Mouse (Mus musculus): ENCODE results near the gene Umps.

DNA sequence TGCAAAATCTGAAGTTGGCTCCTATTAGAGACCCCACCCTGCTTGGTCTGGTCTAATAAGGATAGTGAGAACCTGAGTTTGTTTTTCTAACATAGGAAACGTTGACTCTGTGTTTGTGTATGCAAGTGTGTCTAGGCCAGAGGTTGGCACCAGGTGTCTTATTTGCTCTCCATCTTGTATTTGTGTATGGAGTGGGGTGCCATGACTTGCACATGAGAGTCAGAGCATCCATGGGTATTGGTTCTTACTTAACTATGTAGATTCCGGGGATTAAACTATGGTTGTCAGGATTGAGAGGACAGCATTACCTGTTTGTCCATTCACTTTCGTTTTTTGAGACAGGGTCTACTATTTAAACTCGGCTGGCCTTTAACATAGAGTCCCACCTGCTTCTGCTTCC lies 13.8 kb downstream of the Umps start:
- TF ChIP-seq CTCF (IDR thresholded peaks at IDR 0.05; ENCODE audit: extremely low read depth, insufficient read length, insufficient replicate concordance, low read depth, low read length) (no peak), POLR2A (IDR thresholded peaks at IDR 0.05; ENCODE audit: low read depth, low read length) (no peak)

Data from small intestine, adult 2 months (tissue).